Mouse (Mus musculus) G1E (cell line): ENCODE measurements around the gene 5330417C22Rik. TPM values are rescaled to one million over a fixed set of nuclear protein-coding genes. Genes with fewer than 3 reads are reported as not detected.

ENCODE experiments used
- ATAC-seq: 2 replicates; pipeline ENCODE4 v1.8.0; 2016; ENCODE audit warnings: mild to moderate bottlenecking; ENCODE audit not compliant: insufficient number of reproducible peaks, poor library complexity, low FRiP score, severe bottlenecking; ENCODE audit errors: extremely low read depth
- DNase-seq: peaks from one replicate; pipeline ENCODE4 v3.0.0; 2012; ENCODE audit warnings: low spot score
- H3K27me3 ChIP-seq: 2 replicates; pipeline ENCODE4 v1.6.1; 2012; ENCODE audit warnings: mild to moderate bottlenecking, low read length, inconsistent platforms; ENCODE audit not compliant: insufficient read depth
- H3K36me3 ChIP-seq: replicated peaks from 2 replicates; pipeline ENCODE3; 2012; ENCODE audit warnings: mild to moderate bottlenecking, inconsistent platforms
- H3K4me1 ChIP-seq: 2 replicates; pipeline ENCODE4 v1.6.1; 2012; ENCODE audit warnings: low read depth, low read length, inconsistent platforms, mixed read lengths; ENCODE audit not compliant: insufficient read depth
- H3K4me3 ChIP-seq: 2 replicates; pipeline ENCODE4 v1.5.1; 2012; ENCODE audit warnings: low read depth, mild to moderate bottlenecking, inconsistent platforms, low read length, moderate library complexity, mixed read lengths
- H3K9me3 ChIP-seq: replicated peaks from 2 replicates; pipeline ENCODE4 v1.6.1; 2012; ENCODE audit warnings: inconsistent platforms
- CTCF ChIP-seq: IDR thresholded peaks from 2 replicates; pipeline ENCODE4 v1.5.1; 2012; ENCODE audit warnings: low read depth, low read length, inconsistent platforms, mixed read lengths
- GATA1 ChIP-seq: IDR thresholded peaks from 2 replicates; pipeline ENCODE4 v1.6.1; 2012; ENCODE audit warnings: borderline replicate concordance, low read length, inconsistent platforms, mixed read lengths
- GATA2 ChIP-seq: IDR thresholded peaks from 2 replicates; pipeline ENCODE4 v1.6.1; 2012; ENCODE audit warnings: low read depth, low read length, inconsistent platforms, borderline replicate concordance
- POLR2AphosphoS5 ChIP-seq: IDR thresholded peaks from 2 replicates; pipeline ENCODE4 v1.6.1; 2012; ENCODE audit warnings: low read depth, low read length, inconsistent platforms; ENCODE audit not compliant: insufficient replicate concordance
- TAL1 ChIP-seq: conservative IDR thresholded peaks from 2 replicates; pipeline ENCODE4 v1.6.1; 2012; ENCODE audit warnings: low read depth, low read length, inconsistent platforms, mixed read lengths
- polyA plus RNA-seq: library from polyadenylated mRNA; stranded (reverse); fragments of >175 nt; gene quantifications from 2 replicates; pipeline ENCODE4 v1.2.3, GENCODE M21; 2012
- total RNA-seq, 2 experiments: library from RNA; stranded (forward) in 1 of 2; stranded (reverse) in 1 of 2; fragments of 200-1000 nt in 1 of 2; fragments of >200 nt in 1 of 2; fragmentation: Nextera tagmentation in 1 of 2; gene quantifications; 2 replicates each; pipeline ENCODE4 v1.2.3; 2014 to 2017

Gene 5330417C22Rik
- total and polyA plus RNA-seq, 3 experiments: under 0.01 TPM; not detected in 2

GRCm38 (mm10) chr3:108433881-108434495, 102.3 kb downstream of the 5330417C22Rik start:
- H3K27me3 ChIP-seq: no peaks in the 10 kb centered on the region
- no peak overlapping the region for H3K4me3 ChIP-seq
- DNase-seq (no peak), ATAC-seq (no peak)
- H3K36me3 ChIP-seq: peaks cover 98% of the 10 kb centered on the region
- TF ChIP-seq POLR2AphosphoS5 (no peak), TAL1 (no peak), CTCF (no peak), GATA1 (no peak), GATA2 (no peak)
- no peaks in the 10 kb centered on the region; the same call in 1 of the 2 replicates for H3K4me1 ChIP-seq
- no peaks in the 10 kb centered on the region for H3K9me3 ChIP-seq

GRCm38 (mm10) chr3:108433188-108433880, 103.0 kb downstream of the 5330417C22Rik start:
- Histone ChIP-seq H3K36me3 (peaks cover 98% of the 10 kb centered on the region), H3K4me3 (no peak overlapping the region), H3K4me1 (no peaks in the 10 kb centered on the region; the same call in 1 of the 2 replicates), H3K9me3 (no peaks in the 10 kb centered on the region), H3K27me3 (no peaks in the 10 kb centered on the region)
- DNase-seq: no peak
- ATAC-seq: no peak
- TF ChIP-seq GATA1 (no peak), GATA2 (no peak), POLR2AphosphoS5 (no peak), TAL1 (no peak), CTCF (no peak)

GRCm38 (mm10) chr3:108432542-108433187, 103.7 kb downstream of the 5330417C22Rik start:
- Histone ChIP-seq H3K9me3 (no peaks in the 10 kb centered on the region), H3K27me3 (no peaks in the 10 kb centered on the region), H3K36me3 (peaks cover 98% of the 10 kb centered on the region), H3K4me1 (no peaks in the 10 kb centered on the region; the same call in 1 of the 2 replicates), H3K4me3 (no peak overlapping the region)
- DNase-seq (no peak), ATAC-seq (no peak)
- TF ChIP-seq GATA2 (no peak), CTCF (no peak), POLR2AphosphoS5 (no peak), GATA1 (no peak), TAL1 (no peak)

GRCm38 (mm10) chr3:108425624-108426018, 110.7 kb downstream of the 5330417C22Rik start:
- H3K4me1 ChIP-seq: peaks cover 12% of the 10 kb centered on the region
- H3K4me3 ChIP-seq: no peak overlapping the region
- no peak for DNase-seq
- H3K9me3 ChIP-seq: no peaks in the 10 kb centered on the region
- peaks cover 63% of the 10 kb centered on the region for H3K36me3 ChIP-seq
- ATAC-seq: no peak
- peaks cover 5% of the 10 kb centered on the region; the same call in 1 of the 2 replicates for H3K27me3 ChIP-seq
- no peak for TF ChIP-seq TAL1
- TF ChIP-seq CTCF: no peak
- TF ChIP-seq GATA2: no peak
- no peak for TF ChIP-seq POLR2AphosphoS5

- Histone ChIP-seq H3K27me3 (peaks cover 5% of the 10 kb centered on the region; the same call in 1 of the 2 replicates), H3K4me3 (no peak overlapping the region), H3K4me1 (peaks cover 12% of the 10 kb centered on the region), H3K36me3 (peaks cover 60% of the 10 kb centered on the region), H3K9me3 (no peaks in the 10 kb centered on the region)
- ATAC-seq: no peak
- TF ChIP-seq TAL1 (no peak), POLR2AphosphoS5 (no peak), GATA1 (no peak)
- DNase-seq: no peak
Measured at GRCm38 (mm10) chr3:108424944-108425623, 111.3 kb downstream of the 5330417C22Rik start.
